Mouse (Mus musculus): Measurements from ENCODE around the gene Csrp2. TPM values are rescaled to one million over a fixed set of nuclear protein-coding genes. Genes with fewer than 3 reads are reported as not detected.

The Csrp2 gene
- polyA plus RNA-seq, 1 experiment from 2014 or later: 218 TPM

DNA sequence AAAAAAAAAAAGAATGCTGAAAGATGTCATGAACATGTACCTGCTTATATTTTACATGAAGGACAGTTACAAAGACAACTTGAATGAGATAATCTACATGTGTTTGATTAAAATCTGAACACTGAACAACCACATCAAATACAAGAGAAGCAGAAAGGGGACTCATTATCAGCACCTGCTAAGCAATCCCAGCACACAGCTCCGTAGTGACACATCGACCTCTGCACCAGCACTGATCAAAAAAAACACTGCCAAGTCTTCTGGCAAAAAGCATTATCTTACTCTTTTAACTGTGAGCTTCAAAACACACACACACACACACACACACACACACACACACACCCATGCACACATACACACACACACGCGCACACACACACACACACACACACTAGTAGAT, 32.2 kb downstream of the Csrp2 start:
- DNase-seq (ENCODE audit: low spot score): no peak
- H3K36me3 ChIP-seq (ENCODE audit: control insufficient read depth, insufficient read depth, low read length): peaks cover 41% of the 10 kb centered on the region
- H3K9me3 ChIP-seq (replicated peaks; ENCODE audit: control insufficient read depth, low read length): no peaks in the 10 kb centered on the region
- ATAC-seq: no peak
- no peaks in the 10 kb centered on the region for H3K4me1 ChIP-seq (ENCODE audit: control insufficient read depth, insufficient read depth, low read length)
- H3K9ac ChIP-seq (ENCODE audit: low read length): no peak overlapping the region
- H3K27me3 ChIP-seq (replicated peaks; ENCODE audit: control insufficient read depth, insufficient read depth, low read length): no peaks in the 10 kb centered on the region
- H3K27ac ChIP-seq (ENCODE audit: low read depth, low read length): no peak overlapping the region
- H3K4me3 ChIP-seq (ENCODE audit: low read depth, low read length): no peak overlapping the region
- no peak overlapping the region for H3K4me2 ChIP-seq (ENCODE audit: low read length)
- WGBS: 88% methylated on average over 4 of the region's 4 CpGs

DNA sequence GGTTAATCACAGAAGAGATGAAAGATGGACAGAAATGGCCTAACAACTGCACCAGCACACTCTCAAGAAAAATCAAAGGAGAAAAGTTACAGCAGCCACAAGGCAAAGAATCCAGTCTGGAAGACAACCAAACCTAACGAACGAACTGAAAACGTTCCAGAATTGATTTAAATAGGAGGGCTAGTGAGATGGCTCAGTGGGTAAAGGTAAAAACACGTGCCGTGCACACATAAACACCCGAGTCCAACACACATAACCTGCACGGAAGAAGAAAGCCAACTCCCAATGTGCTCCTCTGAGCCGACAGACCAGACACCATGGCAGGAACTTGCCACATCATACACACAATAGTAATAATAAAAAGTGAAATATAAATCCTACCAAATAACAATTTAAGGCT, 32.7 kb downstream of the Csrp2 start:
- peaks cover 36% of the 10 kb centered on the region for H3K36me3 ChIP-seq (ENCODE audit: control insufficient read depth, insufficient read depth, low read length)
- no peak for DNase-seq (ENCODE audit: low spot score)
- ATAC-seq: no peak

DNA sequence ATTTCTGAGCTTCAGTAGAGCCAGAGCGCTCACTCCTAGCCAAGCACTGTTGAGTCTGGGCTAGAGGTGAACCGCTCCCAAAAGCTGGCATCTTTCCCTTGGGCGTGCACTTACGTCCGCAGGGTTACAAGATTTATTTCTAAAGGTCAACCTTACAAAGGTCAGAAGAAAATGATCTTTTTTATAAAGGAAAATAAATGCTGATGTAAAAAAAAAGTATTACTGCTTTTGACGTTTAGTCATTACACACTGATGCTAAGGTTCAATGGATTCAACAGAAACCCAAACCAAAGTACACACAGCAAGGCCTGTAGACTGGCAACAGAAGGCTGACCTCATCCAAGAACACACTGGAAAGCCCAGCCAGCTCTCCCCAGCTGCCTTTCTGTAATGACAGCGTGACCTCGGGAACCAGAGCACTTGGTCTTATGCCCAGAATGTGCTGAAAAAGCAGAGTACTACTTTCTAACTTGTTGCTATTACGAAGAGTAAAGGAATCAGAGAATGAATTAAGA, 33.4 kb downstream of the Csrp2 start:
- DNase-seq (ENCODE audit: low spot score) (peak; percentile 50), ATAC-seq (no peak; the same call in 1 of the 2 replicates)
- no peaks in the 10 kb centered on the region for H3K27me3 ChIP-seq (replicated peaks; ENCODE audit: control insufficient read depth, insufficient read depth, low read length)
- H3K4me3 ChIP-seq (ENCODE audit: low read depth, low read length): no peak overlapping the region
- 0 out of 2 replicates have a peak overlapping the region, but pooled peaks have one; percentile 5 for H3K27ac ChIP-seq (ENCODE audit: low read depth, low read length)
- WGBS: 80% methylated on average over 9 of the region's 9 CpGs
- no peaks in the 10 kb centered on the region for H3K9me3 ChIP-seq (replicated peaks; ENCODE audit: control insufficient read depth, low read length)
- H3K9ac ChIP-seq (ENCODE audit: low read length): no peak overlapping the region
- no peak overlapping the region for H3K4me2 ChIP-seq (ENCODE audit: low read length)
- no peaks in the 10 kb centered on the region for H3K4me1 ChIP-seq (ENCODE audit: control insufficient read depth, insufficient read depth, low read length)
- peaks cover 32% of the 10 kb centered on the region for H3K36me3 ChIP-seq (ENCODE audit: control insufficient read depth, insufficient read depth, low read length)

More for the DNA sequence above, 32.7 kb downstream of the Csrp2 start:
- Histone ChIP-seq H3K4me1 (ENCODE audit: control insufficient read depth, insufficient read depth, low read length) (no peaks in the 10 kb centered on the region), H3K9ac (ENCODE audit: low read length) (no peak overlapping the region), H3K4me3 (ENCODE audit: low read depth, low read length) (no peak overlapping the region), H3K4me2 (ENCODE audit: low read length) (no peak overlapping the region), H3K27ac (ENCODE audit: low read depth, low read length) (no peak overlapping the region), H3K27me3 (replicated peaks; ENCODE audit: control insufficient read depth, insufficient read depth, low read length) (no peaks in the 10 kb centered on the region), H3K9me3 (replicated peaks; ENCODE audit: control insufficient read depth, low read length) (no peaks in the 10 kb centered on the region)
- WGBS: 78% methylated on average over 8 of the region's 8 CpGs

DNA sequence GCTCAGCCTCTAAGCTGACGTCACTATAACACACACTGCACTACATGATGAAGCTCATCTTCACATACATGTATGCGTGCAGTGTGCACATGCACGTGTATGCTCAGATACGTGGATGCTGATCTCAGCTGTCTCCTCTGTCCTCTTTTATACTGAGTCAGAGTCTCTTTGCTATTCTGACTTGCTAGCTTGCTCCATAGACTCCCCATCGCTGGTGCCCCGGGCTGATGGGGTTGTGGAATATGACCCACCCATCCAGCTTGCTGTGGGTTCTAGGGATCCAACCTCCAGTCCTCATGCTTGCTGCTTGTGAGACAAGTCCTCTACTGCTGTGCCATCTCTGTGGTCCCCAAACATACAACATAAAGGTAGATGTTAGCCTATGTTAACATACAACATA, 39.3 kb downstream of the Csrp2 start:
- Histone ChIP-seq H3K27ac (ENCODE audit: low read depth, low read length) (no peak overlapping the region), H3K9me3 (replicated peaks; ENCODE audit: control insufficient read depth, low read length) (no peaks in the 10 kb centered on the region), H3K4me3 (ENCODE audit: low read depth, low read length) (no peak overlapping the region), H3K4me2 (ENCODE audit: low read length) (no peak overlapping the region), H3K4me1 (ENCODE audit: control insufficient read depth, insufficient read depth, low read length) (no peaks in the 10 kb centered on the region), H3K9ac (ENCODE audit: low read length) (no peak overlapping the region), H3K27me3 (replicated peaks; ENCODE audit: control insufficient read depth, insufficient read depth, low read length) (no peaks in the 10 kb centered on the region), H3K36me3 (ENCODE audit: control insufficient read depth, insufficient read depth, low read length) (peaks cover 41% of the 10 kb centered on the region)
- ATAC-seq: no peak
- DNase-seq (ENCODE audit: low spot score): no peak
- WGBS: 93% methylated on average over 6 of the region's 6 CpGs

DNA sequence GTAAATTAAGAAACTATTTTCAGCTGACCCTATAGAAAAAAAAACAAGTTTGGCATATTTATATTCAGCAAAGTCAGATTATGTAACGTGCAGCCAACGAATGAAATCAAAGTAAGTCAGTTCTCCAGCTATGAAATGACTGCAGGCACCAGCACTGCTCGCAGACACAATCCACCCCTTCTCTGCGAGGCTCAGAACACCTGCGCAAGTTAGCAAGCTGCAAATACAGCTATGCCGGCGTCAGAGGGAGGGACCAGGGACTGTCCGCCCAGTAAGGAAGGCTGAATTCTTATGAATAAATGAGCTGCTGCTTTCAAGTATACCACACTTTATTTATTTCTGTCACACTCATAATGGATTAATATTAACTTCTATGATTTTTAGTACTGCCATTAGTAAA, 40.2 kb downstream of the Csrp2 start:
- DNase-seq (ENCODE audit: low spot score) (no peak), ATAC-seq (no peak)
- Histone ChIP-seq H3K36me3 (ENCODE audit: control insufficient read depth, insufficient read depth, low read length) (peaks cover 39% of the 10 kb centered on the region), H3K4me1 (ENCODE audit: control insufficient read depth, insufficient read depth, low read length) (no peaks in the 10 kb centered on the region), H3K9ac (ENCODE audit: low read length) (no peak overlapping the region), H3K4me3 (ENCODE audit: low read depth, low read length) (no peak overlapping the region), H3K9me3 (replicated peaks; ENCODE audit: control insufficient read depth, low read length) (no peaks in the 10 kb centered on the region), H3K27me3 (replicated peaks; ENCODE audit: control insufficient read depth, insufficient read depth, low read length) (no peaks in the 10 kb centered on the region), H3K27ac (ENCODE audit: low read depth, low read length) (no peak overlapping the region), H3K4me2 (ENCODE audit: low read length) (no peak overlapping the region)
- 93% methylated on average over 8 of the region's 8 CpGs for WGBS

DNA sequence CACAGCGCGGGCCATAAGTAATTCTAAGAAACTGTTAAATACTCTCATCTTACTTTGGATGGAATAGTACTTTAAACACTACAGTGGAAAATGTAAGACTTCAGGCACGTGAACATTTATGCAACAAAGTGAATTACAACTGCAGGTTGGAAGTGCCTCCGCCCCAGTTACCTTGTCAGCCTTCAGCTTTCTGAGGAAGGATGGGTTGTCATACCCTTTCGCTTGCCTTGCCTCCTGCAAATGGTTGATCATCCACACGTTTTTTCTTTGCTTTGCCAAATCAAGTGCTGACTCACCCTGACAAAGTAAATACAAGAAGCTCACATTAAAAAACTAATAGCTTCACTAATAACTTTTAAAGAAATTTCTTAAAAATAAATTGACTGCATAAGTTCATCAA, 41.3 kb downstream of the Csrp2 start:
- 95% methylated on average over 6 of the region's 6 CpGs for WGBS
- Histone ChIP-seq H3K4me3 (ENCODE audit: low read depth, low read length) (no peak overlapping the region), H3K36me3 (ENCODE audit: control insufficient read depth, insufficient read depth, low read length) (peaks cover 33% of the 10 kb centered on the region), H3K4me1 (ENCODE audit: control insufficient read depth, insufficient read depth, low read length) (no peaks in the 10 kb centered on the region), H3K27me3 (replicated peaks; ENCODE audit: control insufficient read depth, insufficient read depth, low read length) (no peaks in the 10 kb centered on the region), H3K9ac (ENCODE audit: low read length) (no peak overlapping the region), H3K9me3 (replicated peaks; ENCODE audit: control insufficient read depth, low read length) (no peaks in the 10 kb centered on the region), H3K27ac (ENCODE audit: low read depth, low read length) (no peak overlapping the region), H3K4me2 (ENCODE audit: low read length) (no peak overlapping the region)
- DNase-seq (ENCODE audit: low spot score) (no peak), ATAC-seq (no peak)

DNA sequence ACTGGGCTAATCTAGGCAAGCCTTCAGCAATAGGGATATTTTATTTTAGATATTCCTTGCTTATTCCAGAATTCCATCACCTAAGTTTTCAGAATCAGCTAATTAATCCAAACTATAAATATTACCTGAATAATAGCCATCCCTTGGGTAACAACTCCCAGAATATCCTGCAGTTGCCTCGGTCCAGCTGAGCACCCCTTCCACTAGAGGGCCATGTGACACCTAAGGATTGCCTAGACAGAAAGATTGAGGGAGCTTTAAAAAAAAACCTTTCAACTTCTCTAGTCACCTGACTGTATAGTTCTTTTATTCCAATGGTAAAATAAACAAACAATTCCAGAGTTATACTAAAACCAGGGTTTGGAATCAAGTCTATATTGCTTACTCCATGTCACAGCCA, 42.6 kb downstream of the Csrp2 start:
- Histone ChIP-seq H3K27me3 (replicated peaks; ENCODE audit: control insufficient read depth, insufficient read depth, low read length) (no peaks in the 10 kb centered on the region), H3K36me3 (ENCODE audit: control insufficient read depth, insufficient read depth, low read length) (peaks cover 33% of the 10 kb centered on the region), H3K4me2 (ENCODE audit: low read length) (no peak overlapping the region), H3K27ac (ENCODE audit: low read depth, low read length) (no peak overlapping the region), H3K9ac (ENCODE audit: low read length) (no peak overlapping the region), H3K4me3 (ENCODE audit: low read depth, low read length) (no peak overlapping the region), H3K9me3 (replicated peaks; ENCODE audit: control insufficient read depth, low read length) (no peaks in the 10 kb centered on the region), H3K4me1 (ENCODE audit: control insufficient read depth, insufficient read depth, low read length) (no peaks in the 10 kb centered on the region)
- no peak for ATAC-seq
- no peak for DNase-seq (ENCODE audit: low spot score)
- WGBS: 44% methylated on average over 1 of the region's 1 CpGs

DNA sequence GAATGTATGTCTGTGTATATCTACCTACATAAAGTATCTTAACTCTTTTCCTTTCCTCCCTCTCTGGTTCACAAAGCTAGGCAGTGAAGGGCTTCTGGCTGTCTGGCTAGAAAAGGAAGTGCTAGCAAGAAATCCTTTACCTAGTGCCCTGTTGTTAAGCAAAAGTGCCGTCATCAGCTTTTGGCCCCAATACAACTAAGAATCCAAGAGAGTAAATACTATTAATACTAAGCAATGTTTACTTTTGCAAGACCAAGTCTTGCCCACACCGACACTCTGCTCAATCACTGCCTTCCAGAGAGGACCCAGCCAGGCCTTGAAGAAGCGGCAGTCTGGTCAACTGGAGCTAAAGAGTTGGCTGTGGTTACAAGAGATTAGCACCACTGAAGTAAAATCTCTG, 51.5 kb downstream of the Csrp2 start:
- 95% methylated on average over 3 of the region's 3 CpGs for WGBS
- Histone ChIP-seq H3K4me2 (ENCODE audit: low read length) (no peak overlapping the region), H3K4me3 (ENCODE audit: low read depth, low read length) (no peak overlapping the region), H3K36me3 (ENCODE audit: control insufficient read depth, insufficient read depth, low read length) (peaks cover 46% of the 10 kb centered on the region), H3K9ac (ENCODE audit: low read length) (no peak overlapping the region), H3K27me3 (replicated peaks; ENCODE audit: control insufficient read depth, insufficient read depth, low read length) (no peaks in the 10 kb centered on the region), H3K27ac (ENCODE audit: low read depth, low read length) (no peak overlapping the region), H3K9me3 (replicated peaks; ENCODE audit: control insufficient read depth, low read length) (no peaks in the 10 kb centered on the region), H3K4me1 (ENCODE audit: control insufficient read depth, insufficient read depth, low read length) (no peaks in the 10 kb centered on the region)
- DNase-seq (ENCODE audit: low spot score) (no peak), ATAC-seq (no peak)

DNA sequence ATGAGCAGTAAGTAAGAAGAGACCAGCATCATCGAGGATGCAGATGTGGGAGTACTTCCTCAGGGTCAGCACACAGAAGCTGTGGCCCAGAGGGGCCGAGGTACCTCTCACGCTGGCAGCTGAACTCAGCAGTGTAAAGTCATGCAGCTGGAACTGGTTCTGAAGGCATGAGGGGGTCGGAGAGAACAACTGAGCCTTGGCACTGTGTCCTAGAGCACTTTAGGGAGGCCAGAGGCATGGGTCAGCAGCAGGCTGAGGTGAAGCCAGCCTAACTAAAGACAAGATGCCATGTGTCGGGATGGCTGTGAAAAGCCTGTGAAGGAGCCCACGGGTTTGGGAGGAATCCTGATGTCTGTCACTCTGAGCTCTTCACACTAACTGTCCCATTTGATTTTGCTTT, 51.9 kb downstream of the Csrp2 start:
- no peak overlapping the region for H3K4me2 ChIP-seq (ENCODE audit: low read length)
- no peaks in the 10 kb centered on the region for H3K4me1 ChIP-seq (ENCODE audit: control insufficient read depth, insufficient read depth, low read length)
- no peak overlapping the region for H3K4me3 ChIP-seq (ENCODE audit: low read depth, low read length)
- no peak for ATAC-seq
- no peak for DNase-seq (ENCODE audit: low spot score)
- no peaks in the 10 kb centered on the region for H3K9me3 ChIP-seq (replicated peaks; ENCODE audit: control insufficient read depth, low read length)
- H3K36me3 ChIP-seq (ENCODE audit: control insufficient read depth, insufficient read depth, low read length): peaks cover 46% of the 10 kb centered on the region
- H3K27me3 ChIP-seq (replicated peaks; ENCODE audit: control insufficient read depth, insufficient read depth, low read length): no peaks in the 10 kb centered on the region
- H3K27ac ChIP-seq (ENCODE audit: low read depth, low read length): no peak overlapping the region
- 93% methylated on average over 6 of the region's 6 CpGs for WGBS
- no peak overlapping the region for H3K9ac ChIP-seq (ENCODE audit: low read length)

All from forebrain, embryonic 14.5 days (tissue).